Mouse (Mus musculus) layer of hippocampus, adult 2 months (tissue): ENCODE results near the gene Fn3k. TPM values are rescaled to one million over a fixed set of nuclear protein-coding genes. Genes with fewer than 3 reads are reported as not detected.

Experiments
- DNase-seq, 2 experiments: peaks; one replicate each; pipeline ENCODE4 v3.0.0; 2022; ENCODE audit warnings: low spot score in 2 of 2
- H3K27ac ChIP-seq: fragments of 200-600 bp; 2 replicates; pipeline ENCODE4 v1.8.1; 2022
- H3K4me3 ChIP-seq: fragments of 200-600 bp; 2 replicates; pipeline ENCODE4 v1.8.1; 2022; ENCODE audit warnings: mild to moderate bottlenecking
- CTCF ChIP-seq: fragments of 200-600 bp; conservative IDR thresholded peaks from 2 replicates; pipeline ENCODE4 v1.8.1; 2022; ENCODE audit warnings: antibody characterized with exemption, mild to moderate bottlenecking, moderate library complexity
- long read RNA-seq, 2 experiments: library from polyadenylated mRNA; stranded (forward); transcript quantifications; one replicate each; pipeline ENCODE4 v2.0.0; 2021; ENCODE audit warnings: borderline mapping rate in 2 of 2
- total RNA-seq, 2 experiments: library from RNA; stranded (reverse); gene quantifications; 2 replicates each; pipeline ENCODE4 v1.2.3; 2021

Fn3k gene
- total RNA-seq, result 10 to 100 TPM; 40.7 to 43.5 TPM
- long read RNA-seq, experiment 1, transcript Fn3k-201 (6 exons, 1,047 nt), result major isoform, 7 of 7 reads
- long read RNA-seq, experiment 1, partial matches to known transcripts, result 0 of 7 reads
- long read RNA-seq, experiment 1, other reads (novel, unspliced or antisense), result 0 of 7 reads
- long read RNA-seq, experiment 2, transcript Fn3k-201 (6 exons, 1,047 nt), result major isoform, 9 of 12 reads
- long read RNA-seq, experiment 2, partial matches to known transcripts, result 2 of 12 reads
- long read RNA-seq, experiment 2, other reads (novel, unspliced or antisense), result 1 of 12 reads

GRCm38 (mm10) chr11:121434156-121435155 is at the start of gene Fn3k:
Fn3k (plus strand) TSS chr11:121434913.
- Histone ChIP-seq H3K27ac (peak within 1 kb of the TSS; percentile 93), H3K4me3 (peak within 1 kb of the TSS; percentile 80)
- TF ChIP-seq CTCF, result no peak
- peak; percentile 95 to 96 for DNase-seq

GRCm38 (mm10) chr11:121387750-121388553 is 46.8 kb upstream of the Fn3k start, which contains the start of gene Rab40b:
Rab40b (minus strand) TSS chr11:121388251.
- peak within 1 kb of the TSS; percentile 94 for H3K4me3 ChIP-seq
- H3K27ac ChIP-seq, result peak within 1 kb of the TSS; percentile 92
- peak; percentile 96 to 98 for DNase-seq
- no peak; the same call in 1 of the 2 replicates for TF ChIP-seq CTCF

- DNase-seq, result no peak
- Histone ChIP-seq H3K4me3 (peak overlapping the region; percentile 94), H3K27ac (peak overlapping the region; percentile 78)
- TF ChIP-seq CTCF, result peak; percentile 8; the same call in 1 of the 2 replicates
These were observed 46.2 kb upstream of the Fn3k start for GRCm38 (mm10) chr11:121388554-121388945.

- no peak overlapping the region for H3K4me3 ChIP-seq
- no peak for TF ChIP-seq CTCF
- H3K27ac ChIP-seq, result no peak overlapping the region
- DNase-seq, result no peak
These were observed 43.9 kb upstream of the Fn3k start for GRCm38 (mm10) chr11:121390793-121391192.

- TF ChIP-seq CTCF, result no peak
- H3K27ac ChIP-seq, result no peak overlapping the region
- H3K4me3 ChIP-seq, result no peak overlapping the region
- no peak for DNase-seq
These were observed 42.3 kb upstream of the Fn3k start for GRCm38 (mm10) chr11:121392405-121392804.

- peak overlapping the region; percentile 85 for H3K27ac ChIP-seq
- no peak for TF ChIP-seq CTCF
- DNase-seq, result peak in 1 of 2 experiments; percentile 70
- H3K4me3 ChIP-seq, result no peak overlapping the region
These were observed 27.2 kb upstream of the Fn3k start for GRCm38 (mm10) chr11:121407366-121408155.

GRCm38 (mm10) chr11:121414762-121415161 is 20.0 kb upstream of the Fn3k start:
- no peak for TF ChIP-seq CTCF
- no peak for DNase-seq
- no peak overlapping the region for H3K27ac ChIP-seq
- H3K4me3 ChIP-seq, result no peak overlapping the region

- no peak for DNase-seq
- H3K27ac ChIP-seq, result no peak overlapping the region
- TF ChIP-seq CTCF, result no peak
- H3K4me3 ChIP-seq, result no peak overlapping the region
These were observed 19.4 kb upstream of the Fn3k start for GRCm38 (mm10) chr11:121415351-121415750.

GRCm38 (mm10) chr11:121417971-121418370 is 16.7 kb upstream of the Fn3k start:
- TF ChIP-seq CTCF, result no peak
- no peak for DNase-seq
- H3K4me3 ChIP-seq, result no peak overlapping the region
- no peak overlapping the region for H3K27ac ChIP-seq

GRCm38 (mm10) chr11:121418932-121419331 is 15.8 kb upstream of the Fn3k start:
- DNase-seq, result peak in 1 of 2 experiments; percentile 37
- TF ChIP-seq CTCF, result no peak
- Histone ChIP-seq H3K27ac (no peak overlapping the region), H3K4me3 (no peak overlapping the region)

- no peak for DNase-seq
- Histone ChIP-seq H3K4me3 (no peak overlapping the region), H3K27ac (peak overlapping the region; percentile 96)
- TF ChIP-seq CTCF, result no peak
These were observed 14.3 kb upstream of the Fn3k start for GRCm38 (mm10) chr11:121420379-121420778.
